In the genomic region with DNA sequence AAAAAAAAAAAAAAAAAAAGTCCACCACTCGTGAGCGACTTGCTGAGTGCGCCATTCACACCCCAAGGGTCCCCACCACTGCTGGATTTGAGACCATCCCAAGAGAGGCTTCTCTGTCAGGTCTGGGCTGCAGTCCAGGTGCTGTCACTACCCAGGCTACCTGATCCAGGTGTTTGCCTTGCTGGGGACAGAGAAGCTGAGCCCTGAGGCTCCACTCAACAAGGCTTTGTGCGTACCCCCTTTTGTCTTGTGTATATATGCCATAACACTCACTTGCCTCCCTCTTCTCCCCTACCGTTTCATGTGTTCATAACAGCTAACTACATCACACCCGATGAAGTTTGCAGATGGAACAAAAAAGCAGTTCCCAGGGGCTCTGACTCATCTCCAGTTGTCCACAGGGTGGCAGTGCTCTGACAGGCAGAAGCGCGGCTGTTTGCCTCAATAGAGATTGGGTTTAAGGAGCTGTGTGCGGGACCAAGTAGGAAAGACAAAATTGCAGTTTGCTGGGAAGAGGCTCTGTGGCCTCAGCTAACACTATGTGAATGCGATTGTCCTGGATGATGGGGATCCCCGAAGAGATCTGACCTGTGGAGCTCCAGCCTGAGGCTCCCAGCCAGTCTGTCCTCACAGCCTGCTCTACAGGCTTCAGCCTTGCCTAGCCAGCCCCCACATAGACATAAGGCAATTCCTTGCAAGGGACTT, we compare ENCODE assay signal across 7 mouse cellular contexts. TPM values are rescaled to one million over a fixed set of nuclear protein-coding genes. Genes with fewer than 3 reads are reported as not detected.
DNase-seq lines count a peak whose midpoint lies in the region; ATAC-seq and TF ChIP-seq lines count a peak whose summit lies in the region.

No protein-coding gene starts in this region.

- H3K27me3 ChIP-seq in cerebellum, adult 2 months (ENCODE audit: control insufficient read depth, insufficient read depth, low read length): no peaks in the 10 kb centered on the region
- H3K27me3 ChIP-seq in hindbrain, embryonic 16.5 days (replicated peaks; ENCODE audit: control insufficient read depth, insufficient read depth, low read length): no peaks in the 10 kb centered on the region
- peaks cover 17% of the 10 kb centered on the region for H3K27me3 ChIP-seq in megakaryocyte, embryonic 14.5 days (replicated peaks)

- peak; percentile 91 for ATAC-seq in frontal cortex, adult (ENCODE audit: low TSS enrichment)
- peak; percentile 75 for ATAC-seq in hindbrain, embryonic 16.5 days

- peak; percentile 77 for TF ChIP-seq CTCF in cerebellum, adult 2 months (IDR thresholded peaks at IDR 0.05; ENCODE audit: borderline replicate concordance, insufficient read depth, low read depth, low read length)
- TF ChIP-seq CTCF in left cerebral cortex, adult 2 months (IDR thresholded peaks at IDR 0.05): peak; percentile 74

- H3K9me3 ChIP-seq in hindbrain, embryonic 16.5 days (ENCODE audit: control insufficient read depth, low read length): no peaks in the 10 kb centered on the region
- H3K9me3 ChIP-seq in megakaryocyte, embryonic 14.5 days: peaks cover 4% of the 10 kb centered on the region

- DNase-seq in R1 (ENCODE audit: low read depth, low spot score): peak; percentile 71
- DNase-seq in cerebellum, adult 2 months: peak; percentile 63 to 67
- peak; percentile 63 to 64 for DNase-seq in left cerebral cortex, adult 2 months (ENCODE audit: extremely low spot score in 1 of 2, low spot score in 2 of 2)
- peak; percentile 84 to 87 for DNase-seq in right cerebral cortex, postnatal 10 days (ENCODE audit: low spot score in 2 of 2)

- peaks cover 16% of the 10 kb centered on the region for H3K36me3 ChIP-seq in hindbrain, embryonic 16.5 days (ENCODE audit: control insufficient read depth, insufficient read depth, low read length)
- peaks cover 26% of the 10 kb centered on the region for H3K36me3 ChIP-seq in megakaryocyte, embryonic 14.5 days (replicated peaks; ENCODE audit: low read length)

- H3K4me1 ChIP-seq in cerebellum, adult 2 months (ENCODE audit: control insufficient read depth, insufficient read depth, low read length): no peaks in the 10 kb centered on the region
- peaks cover 5% of the 10 kb centered on the region; the same call in 1 of the 2 replicates for H3K4me1 ChIP-seq in hindbrain, embryonic 16.5 days (ENCODE audit: control insufficient read depth, insufficient read depth, low read depth, low read length)
- H3K4me1 ChIP-seq in megakaryocyte, embryonic 14.5 days: peaks cover 54% of the 10 kb centered on the region

- H3K9ac ChIP-seq in hindbrain, embryonic 16.5 days (ENCODE audit: low read depth, low read length): peak overlapping the region; percentile 38; the same call in 1 of the 2 replicates

- no peak overlapping the region for H3K4me2 ChIP-seq in hindbrain, embryonic 16.5 days (ENCODE audit: low read length)

- WGBS in cerebellum, adult 2 months: 9% methylated on average over 11 of the region's 11 CpGs
- WGBS in hindbrain, embryonic 16.5 days: 11% methylated on average over 11 of the region's 11 CpGs

- no peak overlapping the region for H3K4me3 ChIP-seq in cerebellum, adult 2 months (replicated peaks; ENCODE audit: insufficient read depth, low read depth, low read length)
- no peak overlapping the region for H3K4me3 ChIP-seq in hindbrain, embryonic 16.5 days (ENCODE audit: low read length)
- no peak overlapping the region for H3K4me3 ChIP-seq in left cerebral cortex, adult 2 months
- H3K4me3 ChIP-seq in megakaryocyte, embryonic 14.5 days (replicated peaks): peak overlapping the region; percentile 51

- no peak overlapping the region for H3K27ac ChIP-seq in cerebellum, adult 2 months (ENCODE audit: insufficient read depth, low read length)
- no peak overlapping the region for H3K27ac ChIP-seq in hindbrain, embryonic 16.5 days (ENCODE audit: low read depth, low read length)
- H3K27ac ChIP-seq in left cerebral cortex, adult 2 months: no peak overlapping the region

- no peak for TF ChIP-seq POLR2A in cerebellum, adult 2 months (IDR thresholded peaks at IDR 0.05; ENCODE audit: borderline replicate concordance, insufficient read depth, low read length)

- intact Hi-C loops in left cerebral cortex, adult 2 months (cut with DNase I): loop anchor here (2.0 kb wide), 2 partner anchors 74 to 222 kb away; no protein-coding TSS in a partner anchor

RNA-seq across cellular contexts. Expression of a gene that starts 12.7 kb away (rescaled TPM):
- 453 and 497 TPM in 2 replicates for polyA plus RNA-seq in cerebellum, adult 2 months (2012; rRNA removed)
- polyA plus RNA-seq in hindbrain, embryonic 16.5 days (2015; fragmentation: Nextera tagmentation; extraction: Ambion mirVana): 54.5 and 54.6 TPM in 2 replicates
- total RNA-seq in left cerebral cortex, adult 2 months (2021): 100 to 1,000 TPM; 578 to 608 TPM
- polyA plus RNA-seq in megakaryocyte, embryonic 14.5 days (2012; ENCODE audit: insufficient read depth, low replicate concordance): 32.1 and 63.0 TPM in 2 replicates

RNA-seq across cellular contexts. Expression of a gene that starts 53.9 kb away (rescaled TPM):
- not detected in 2 replicates for polyA plus RNA-seq in cerebellum, adult 2 months (2012; rRNA removed)
- 0.10 and 0.26 TPM in 2 replicates for polyA plus RNA-seq in hindbrain, embryonic 16.5 days (2015; fragmentation: Nextera tagmentation; extraction: Ambion mirVana)
- total RNA-seq in left cerebral cortex, adult 2 months (2021): 1 to 10 TPM; 2.0 to 2.7 TPM
- not detected in 2 replicates for polyA plus RNA-seq in megakaryocyte, embryonic 14.5 days (2012; ENCODE audit: insufficient read depth, low replicate concordance)
